Mouse (Mus musculus) midbrain, embryonic 11.5 days (tissue): ENCODE results near the gene Prpf40a. TPM values are rescaled to one million over a fixed set of nuclear protein-coding genes. Genes with fewer than 3 reads are reported as not detected.
A peak's percentile ranks its signal among the peaks of the same experiment; 100 is the strongest.

Source experiments
- ATAC-seq: fragments of 200-750 bp; cut with Nextera tagmentation; 2 replicates; pipeline ENCODE4 v1.8.0; 2017; ENCODE audit warnings: moderate TSS enrichment, moderate library complexity; ENCODE audit not compliant: low FRiP score
- DNase-seq: peaks from one replicate; pipeline ENCODE4 v3.0.0; 2015; ENCODE audit warnings: low spot score; ENCODE audit errors: missing footprints
- H3K27ac ChIP-seq: fragments of 300-500 bp; sonication (generic); 2 replicates; pipeline ENCODE4 v1.5.1; 2014; ENCODE audit warnings: low read depth, low read length
- H3K27me3 ChIP-seq: fragments of 300-500 bp; sonication (generic); 2 replicates; pipeline ENCODE4 v1.6.1; 2014; ENCODE audit warnings: mild to moderate bottlenecking, low read length, moderate library complexity, mixed read lengths; ENCODE audit not compliant: control insufficient read depth, insufficient read depth
- H3K36me3 ChIP-seq: fragments of 300-500 bp; sonication (generic); 2 replicates; pipeline ENCODE4 v1.6.1; 2014; ENCODE audit warnings: mild to moderate bottlenecking, low read length, moderate library complexity, mixed read lengths; ENCODE audit not compliant: control insufficient read depth, insufficient read depth
- H3K4me1 ChIP-seq: fragments of 300-500 bp; sonication (generic); 2 replicates; pipeline ENCODE4 v1.6.1; 2014; ENCODE audit warnings: low read length; ENCODE audit not compliant: control insufficient read depth, insufficient read depth
- H3K4me2 ChIP-seq: fragments of 300-500 bp; sonication (generic); 2 replicates; pipeline ENCODE4 v1.6.1; 2014; ENCODE audit warnings: mild to moderate bottlenecking, moderate library complexity
- H3K4me3 ChIP-seq: fragments of 300-500 bp; sonication (generic); 2 replicates; pipeline ENCODE4 v1.5.1; 2014; ENCODE audit warnings: low read depth, low read length
- H3K9ac ChIP-seq: fragments of 300-500 bp; sonication (generic); 2 replicates; pipeline ENCODE4 v1.6.1; 2014; ENCODE audit warnings: low read length
- H3K9me3 ChIP-seq: fragments of 300-500 bp; sonication (generic); 2 replicates; pipeline ENCODE4 v1.6.1; 2016; ENCODE audit warnings: low read length; ENCODE audit not compliant: control insufficient read depth
- WGBS: fragments of 180-500 bp; shearing (Covaris S2); extraction: QIAGEN DNeasy Blood & Tissue Kit; methylation state at CpG from one replicate; pipeline ENCODE4 v1.1.7; 2014; 5-methylcytosine and 5-hydroxymethylcytosine counted together
- polyA plus RNA-seq: library from polyadenylated mRNA; unstranded; fragments of >200 nt; fragmentation: Nextera tagmentation; extraction: Ambion mirVana; gene quantifications from 2 replicates; pipeline ENCODE4 v1.2.1, GENCODE M21; 2014

Gene Prpf40a
- polyA plus RNA-seq, 1 experiment from 2014 or later, result 190 TPM

DNA sequence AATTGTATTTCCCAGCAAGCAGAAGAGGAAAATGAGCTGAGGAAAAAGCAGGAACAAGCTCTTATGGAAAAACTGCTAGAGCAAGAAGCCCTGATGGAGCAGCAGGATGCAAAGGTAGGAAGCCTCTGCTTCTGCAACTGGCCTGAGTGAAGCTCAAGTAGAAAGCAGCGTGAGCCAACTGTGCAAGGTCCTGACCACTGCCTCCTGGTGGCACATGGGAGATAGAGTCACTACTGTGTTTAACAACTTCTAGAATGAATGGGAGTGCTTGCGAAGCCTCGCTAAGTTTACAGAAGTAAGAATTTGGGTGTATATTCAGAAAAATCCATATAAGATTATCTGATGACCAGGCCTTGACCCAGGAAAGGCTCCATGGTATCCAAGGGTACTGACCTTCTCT, 65.1 kb downstream of the Prpf40a start:
- Histone ChIP-seq H3K27me3 (no peaks in the 10 kb centered on the region), H3K4me3 (no peak overlapping the region), H3K36me3 (peaks cover 7% of the 10 kb centered on the region), H3K27ac (no peak overlapping the region), H3K4me2 (no peak overlapping the region), H3K9me3 (no peaks in the 10 kb centered on the region), H3K4me1 (no peaks in the 10 kb centered on the region), H3K9ac (no peak overlapping the region)
- ATAC-seq, result no peak
- WGBS, result 87% methylated on average over 3 of the region's 3 CpGs
- DNase-seq, result no peak

- Histone ChIP-seq H3K9me3 (no peaks in the 10 kb centered on the region), H3K9ac (no peak overlapping the region), H3K4me1 (no peaks in the 10 kb centered on the region), H3K27me3 (no peaks in the 10 kb centered on the region), H3K36me3 (peaks cover 11% of the 10 kb centered on the region), H3K4me3 (no peak overlapping the region), H3K4me2 (no peak overlapping the region), H3K27ac (no peak overlapping the region)
- peak; percentile 90 for DNase-seq
- 77% methylated on average over 5 of the region's 5 CpGs for WGBS
- peak; percentile 30; the same call in 1 of the 2 replicates for ATAC-seq
Measured at GRCm38 (mm10) chr2:53121797-53122196, 69.3 kb downstream of the Prpf40a start.

GRCm38 (mm10) chr2:53108547-53108946, 82.5 kb downstream of the Prpf40a start:
- DNase-seq (no peak), ATAC-seq (no peak)
- no peak overlapping the region for H3K27ac ChIP-seq
- H3K4me1 ChIP-seq, result no peaks in the 10 kb centered on the region
- WGBS, result 81% methylated on average over 5 of the region's 5 CpGs
- peaks cover 9% of the 10 kb centered on the region for H3K36me3 ChIP-seq
- H3K4me2 ChIP-seq, result no peak overlapping the region
- H3K4me3 ChIP-seq, result no peak overlapping the region
- H3K9ac ChIP-seq, result no peak overlapping the region
- H3K27me3 ChIP-seq, result no peaks in the 10 kb centered on the region
- no peaks in the 10 kb centered on the region for H3K9me3 ChIP-seq

DNA sequence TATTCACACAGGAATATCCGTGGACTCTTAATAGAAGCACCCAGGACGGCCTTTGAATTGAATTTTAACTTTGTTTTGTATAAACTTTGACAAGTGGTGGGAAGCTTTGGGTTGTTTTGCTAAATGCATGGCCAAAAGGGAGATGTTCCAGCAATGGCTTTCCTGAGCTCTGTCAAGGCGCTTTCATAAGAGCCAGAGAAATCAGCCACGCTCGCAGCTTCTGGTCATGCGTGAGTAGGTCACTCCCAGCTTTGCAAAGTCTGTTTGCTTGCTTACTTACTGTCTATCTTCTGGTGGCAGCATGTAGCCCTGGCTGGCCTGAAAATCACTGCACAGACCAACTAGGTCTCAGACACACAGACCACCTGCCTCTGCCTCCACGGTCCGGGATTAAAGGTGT, 84.6 kb downstream of the Prpf40a start:
- Histone ChIP-seq H3K9ac (no peak overlapping the region), H3K36me3 (peaks cover 12% of the 10 kb centered on the region), H3K4me2 (no peak overlapping the region), H3K27ac (no peak overlapping the region), H3K4me3 (no peak overlapping the region), H3K9me3 (no peaks in the 10 kb centered on the region), H3K4me1 (no peaks in the 10 kb centered on the region), H3K27me3 (no peaks in the 10 kb centered on the region)
- 94% methylated on average over 8 of the region's 8 CpGs for WGBS
- DNase-seq (no peak), ATAC-seq (no peak)

GRCm38 (mm10) chr2:53106056-53106455, 85.0 kb downstream of the Prpf40a start:
- Histone ChIP-seq H3K9me3 (no peaks in the 10 kb centered on the region), H3K36me3 (peaks cover 12% of the 10 kb centered on the region), H3K27me3 (no peaks in the 10 kb centered on the region), H3K9ac (no peak overlapping the region), H3K4me3 (no peak overlapping the region), H3K4me2 (no peak overlapping the region), H3K27ac (no peak overlapping the region), H3K4me1 (no peaks in the 10 kb centered on the region)
- ATAC-seq, result no peak
- WGBS, result 93% methylated on average over 7 of the region's 7 CpGs
- DNase-seq, result no peak

GRCm38 (mm10) chr2:53105408-53105807, 85.7 kb downstream of the Prpf40a start:
- peaks cover 12% of the 10 kb centered on the region for H3K36me3 ChIP-seq

DNA sequence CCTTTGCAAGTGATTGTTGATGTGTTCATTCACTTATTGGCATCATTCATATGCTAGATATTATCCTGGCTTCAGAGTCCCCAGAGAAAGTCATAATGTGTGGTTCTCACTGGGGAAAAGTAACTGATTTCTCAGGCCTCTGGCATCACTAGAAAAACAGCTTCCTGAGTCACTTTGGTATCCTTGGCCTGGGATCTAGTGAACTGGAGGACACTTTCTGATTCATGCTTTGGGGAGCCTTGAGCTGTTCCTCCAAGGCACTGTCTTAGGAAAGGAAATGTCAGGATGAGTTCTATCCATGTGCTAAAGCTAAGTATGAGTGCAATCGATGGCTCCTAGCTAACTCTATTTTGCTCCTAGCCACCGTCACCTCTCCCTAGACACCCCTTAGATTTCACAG, 88.2 kb downstream of the Prpf40a start:
- Histone ChIP-seq H3K9me3 (no peaks in the 10 kb centered on the region), H3K4me3 (no peak overlapping the region), H3K36me3 (peaks cover 12% of the 10 kb centered on the region), H3K4me2 (no peak overlapping the region), H3K4me1 (no peaks in the 10 kb centered on the region), H3K27me3 (no peaks in the 10 kb centered on the region), H3K9ac (no peak overlapping the region), H3K27ac (no peak overlapping the region)
- no peak for ATAC-seq
- WGBS, result 98% methylated on average over 2 of the region's 2 CpGs
- no peak for DNase-seq

More at GRCm38 (mm10) chr2:53105408-53105807, 85.7 kb downstream of the Prpf40a start:
- Histone ChIP-seq H3K4me1 (no peaks in the 10 kb centered on the region), H3K4me2 (no peak overlapping the region), H3K27me3 (no peaks in the 10 kb centered on the region), H3K9me3 (no peaks in the 10 kb centered on the region), H3K4me3 (no peak overlapping the region), H3K27ac (no peak overlapping the region), H3K9ac (no peak overlapping the region)
- WGBS, result 92% methylated on average over 10 of the region's 10 CpGs
- no peak for DNase-seq
- ATAC-seq, result no peak

DNA sequence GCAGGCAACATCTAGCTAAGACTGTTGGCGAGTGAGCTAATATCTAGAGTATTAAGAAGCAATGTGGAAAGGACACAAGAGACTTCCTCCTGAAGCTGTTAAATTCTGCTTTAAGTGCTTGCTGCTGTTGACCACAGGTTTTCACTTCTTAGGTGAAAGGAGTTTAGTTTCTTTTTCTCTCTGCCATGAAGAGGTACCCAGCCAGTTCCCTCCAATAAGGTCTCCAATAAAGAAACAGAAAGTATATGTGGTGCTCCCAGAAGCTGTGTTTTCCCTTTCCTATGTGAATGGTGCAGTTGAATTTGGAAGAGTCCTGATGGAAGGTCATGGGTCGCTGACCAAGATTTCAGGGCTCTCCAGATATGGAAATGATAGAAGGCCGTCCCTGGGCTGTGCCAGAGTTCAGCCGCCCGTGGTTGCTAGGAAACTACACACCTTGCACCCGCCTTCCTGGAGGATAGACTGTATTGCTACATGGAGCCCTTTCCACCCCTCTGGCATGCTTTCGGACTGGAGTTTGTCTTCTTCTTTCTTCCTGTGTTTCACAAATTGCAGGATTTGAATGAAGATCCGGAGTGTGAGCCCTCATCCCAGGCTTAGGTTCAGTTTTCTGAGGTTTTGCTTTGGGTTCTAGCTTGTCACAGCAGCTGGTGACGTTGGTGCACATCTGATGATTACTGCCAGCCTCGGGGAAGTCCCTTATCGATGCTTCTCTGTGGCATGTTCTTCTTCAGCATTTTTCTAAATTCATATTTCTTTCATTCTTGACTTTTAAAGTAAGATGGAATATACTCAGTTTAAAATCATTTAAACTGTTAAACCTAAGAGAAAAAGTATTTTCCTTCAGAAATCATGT, 89.0 kb downstream of the Prpf40a start:
- WGBS, result 91% methylated on average over 11 of the region's 11 CpGs
- H3K27me3 ChIP-seq, result no peaks in the 10 kb centered on the region
- DNase-seq (no peak), ATAC-seq (no peak)
- H3K36me3 ChIP-seq, result peaks cover 12% of the 10 kb centered on the region
- H3K27ac ChIP-seq, result no peak overlapping the region
- H3K9ac ChIP-seq, result no peak overlapping the region
- H3K4me1 ChIP-seq, result no peaks in the 10 kb centered on the region
- H3K4me3 ChIP-seq, result no peak overlapping the region
- no peak overlapping the region for H3K4me2 ChIP-seq
- H3K9me3 ChIP-seq, result no peaks in the 10 kb centered on the region

DNA sequence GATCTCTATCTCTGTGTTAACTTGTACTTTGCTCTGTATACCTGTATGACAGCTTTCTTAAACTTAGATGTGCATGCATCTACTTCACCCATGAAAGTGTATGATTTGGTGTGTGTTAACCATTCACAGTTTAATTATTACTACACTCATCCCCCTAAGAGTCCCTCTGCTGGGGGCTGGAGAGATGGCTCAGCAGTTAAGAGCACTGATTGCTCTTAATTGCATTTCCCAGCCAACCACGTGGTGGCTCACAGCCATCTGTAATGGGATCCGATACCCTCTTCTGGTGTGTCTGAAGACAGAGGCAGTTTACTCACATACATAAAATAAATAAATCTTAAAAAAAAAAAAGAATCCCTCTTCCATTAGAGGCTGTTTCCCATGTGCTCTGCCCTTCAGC, 91.0 kb downstream of the Prpf40a start:
- H3K36me3 ChIP-seq, result peaks cover 2% of the 10 kb centered on the region; the same call in 1 of the 2 replicates
- no peak overlapping the region for H3K4me2 ChIP-seq
- no peak overlapping the region for H3K27ac ChIP-seq
- H3K4me3 ChIP-seq, result no peak overlapping the region
- ATAC-seq (no peak), DNase-seq (no peak)
- no peaks in the 10 kb centered on the region for H3K9me3 ChIP-seq
- H3K27me3 ChIP-seq, result no peaks in the 10 kb centered on the region
- H3K9ac ChIP-seq, result no peak overlapping the region
- 74% methylated on average over 2 of the region's 2 CpGs for WGBS
- no peaks in the 10 kb centered on the region for H3K4me1 ChIP-seq
